8 mouse cellular contexts compared by ENCODE assay signal in genomic region chr7:120634711-120635361, GRCm38 (mm10). TPM values are rescaled to one million over a fixed set of nuclear protein-coding genes. Genes with fewer than 3 reads are reported as not detected.
A peak's percentile ranks its signal among the peaks of the same experiment; 100 is the strongest.
DNase-seq lines count a peak whose midpoint lies in the region; ATAC-seq and TF ChIP-seq lines count a peak whose summit lies in the region.

Uqcrc2 (plus strand) TSS chr7:120635176.

- no peak for TF ChIP-seq CTCF in cortical plate, adult 2 months (IDR thresholded peaks at IDR 0.05; ENCODE audit: extremely low read depth, insufficient read depth, low read length)

- H3K27ac ChIP-seq in cortical plate, adult 2 months (ENCODE audit: insufficient read depth, low read length) = peak within 1 kb of the TSS; percentile 75

- peak; percentile 84 for TF ChIP-seq POLR2A in cortical plate, adult 2 months (IDR thresholded peaks at IDR 0.05; ENCODE audit: extremely low read depth, insufficient read depth, low read length)

- peak; percentile 81 for DNase-seq in gastrocnemius, postnatal 10 days
- peak; percentile 93 for DNase-seq in induced T-regulatory cell, adult 2 months (ENCODE audit: low read depth)
- peak; percentile 52 to 84 for DNase-seq in left cerebral cortex, adult 9 months (ENCODE audit: low spot score in 2 of 2)
- DNase-seq in right cerebral cortex, postnatal 14 days = peak; percentile 85
- DNase-seq in urinary bladder, postnatal 36 days (ENCODE audit: low spot score in 2 of 2) = peak; percentile 76 to 86

- peak; percentile 99 for ATAC-seq in activated CD4-positive, CD25-positive, alpha-beta regulatory T cell, adult 4 months
- ATAC-seq in megakaryocyte progenitor cell, adult 5-6 weeks (replicated peaks; ENCODE audit: poor library complexity) = peak; percentile 93

- H3K4me3 ChIP-seq in cortical plate, adult 2 months (ENCODE audit: insufficient read depth, low read length) = peak within 1 kb of the TSS; percentile 85

- 0 out of 2 replicates have a peak, but pooled peaks cover 1% of the 10 kb centered on the region for H3K4me1 ChIP-seq in cortical plate, adult 2 months (ENCODE audit: control insufficient read depth, insufficient read depth, low read length)

RNA-seq across cellular contexts. Expression of gene Uqcrc2, which starts in this region (rescaled TPM):
- polyA plus RNA-seq in activated CD4-positive, CD25-positive, alpha-beta regulatory T cell, adult 4 months (2017; shearing (Covaris generic)) = 100 to 1,000 TPM; 243 TPM
- polyA plus RNA-seq in cortical plate, adult 2 months (2012; rRNA removed) = 205 and 211 TPM in 2 replicates
- 100 to 1,000 TPM; 400 to 498 TPM for total RNA-seq in gastrocnemius, postnatal 10 days (2021)
- total RNA-seq in megakaryocyte progenitor cell, adult 5-6 weeks (2015) = 250 and 261 TPM in 2 replicates
- 165 and 178 TPM in 2 replicates for total RNA-seq in megakaryocyte progenitor cell, adult 5-6 weeks (2017)

Comparison
In these comparisons a context has a peak if more than half of its experiments do, and no peak if none do; other contexts are left out.
1. Peak in every context shown above with its lines: DNase-seq, ATAC-seq, H3K4me3 ChIP-seq and H3K27ac ChIP-seq.